Mouse (Mus musculus): Measurements from ENCODE around the gene Tmprss11e. TPM values are rescaled to one million over a fixed set of nuclear protein-coding genes. Genes with fewer than 3 reads are reported as not detected.

The Tmprss11e gene
- total RNA-seq, 2 experiments from 2014 or later = not detected

Other genes starting within 250 kb of the Tmprss11e start
- gene Tmprss11g, start 227.2 kb downstream of the Tmprss11e start, total RNA-seq (2021) = not detected
- not detected for gene Tmprss11f, start 113.4 kb downstream of the Tmprss11e start, total RNA-seq (2021)
- not detected for gene Tmprss11b, start 69.5 kb downstream of the Tmprss11e start, total RNA-seq (2021)
- 10 to 100 TPM; 51.5 to 62.0 TPM for gene Ythdc1, start 58.4 kb upstream of the Tmprss11e start, total RNA-seq (2021)
- under 1 TPM in 1 of 2 experiments, not detected in 1; 0.10 TPM for gene Ugt2b34, start 161.1 kb upstream of the Tmprss11e start, total RNA-seq (2021)
- under 1 TPM in 1 of 2 experiments, not detected in 1; 0.23 TPM for gene Ugt2b1, start 180.7 kb upstream of the Tmprss11e start, total RNA-seq (2021)

Data from adrenal gland, postnatal 36 days (tissue).